8 mouse cellular contexts compared by ENCODE assay signal in genomic region chr4:106866845-106867244, GRCm38 (mm10). TPM values are rescaled to one million over a fixed set of nuclear protein-coding genes. Genes with fewer than 3 reads are reported as not detected.
DNase-seq lines count a peak whose midpoint lies in the region; ATAC-seq and TF ChIP-seq lines count a peak whose summit lies in the region.

No protein-coding gene starts in this region.

- DNase-seq in lung, postnatal 0 days (ENCODE audit: low spot score): no peak
- no peak for DNase-seq in lung, postnatal 25 days (ENCODE audit: low spot score)
- peak; percentile 83 for DNase-seq in embryonic facial prominence, embryonic 11.5 days (ENCODE audit: low spot score)
- peak; percentile 58 to 68 for DNase-seq in heart, postnatal 10 days
- peak; percentile 83 for DNase-seq in limb, embryonic 11.5 days (ENCODE audit: low spot score)
- peak; percentile 80 for DNase-seq in neural tube, embryonic 11.5 days (ENCODE audit: low spot score)
- DNase-seq in urinary bladder, postnatal 10 days (ENCODE audit: low spot score): no peak

- H3K27me3 ChIP-seq in lung, postnatal 0 days (replicated peaks; ENCODE audit: insufficient read depth, low read length): no peaks in the 10 kb centered on the region
- no peaks in the 10 kb centered on the region for H3K27me3 ChIP-seq in embryonic facial prominence, embryonic 11.5 days (ENCODE audit: control insufficient read depth, insufficient read depth, low read length)
- no peaks in the 10 kb centered on the region for H3K27me3 ChIP-seq in limb, embryonic 11.5 days (ENCODE audit: control insufficient read depth, insufficient read depth, low read length)
- H3K27me3 ChIP-seq in neural tube, embryonic 11.5 days (ENCODE audit: control insufficient read depth, insufficient read depth, low read length): no peaks in the 10 kb centered on the region

- H3K4me1 ChIP-seq in lung, postnatal 0 days (ENCODE audit: insufficient read depth, low read depth, low read length): peaks cover 9% of the 10 kb centered on the region; the same call in 1 of the 2 replicates
- peaks cover 26% of the 10 kb centered on the region for H3K4me1 ChIP-seq in embryonic facial prominence, embryonic 11.5 days (ENCODE audit: control insufficient read depth, insufficient read depth, low read length)
- peaks cover 70% of the 10 kb centered on the region for H3K4me1 ChIP-seq in limb, embryonic 11.5 days (ENCODE audit: control insufficient read depth, insufficient read depth, low read length)
- H3K4me1 ChIP-seq in neural tube, embryonic 11.5 days (ENCODE audit: control insufficient read depth, insufficient read depth, low read length): peaks cover 25% of the 10 kb centered on the region

- peak; percentile 27 for ATAC-seq in lung, postnatal 0 days
- peak; percentile 80 for ATAC-seq in embryonic facial prominence, embryonic 11.5 days (replicated peaks; ENCODE audit: insufficient number of reproducible peaks, low FRiP score, low TSS enrichment, low read depth)
- ATAC-seq in limb, embryonic 11.5 days (ENCODE audit: insufficient number of reproducible peaks, low FRiP score, low TSS enrichment, low read depth): peak; percentile 58
- peak; percentile 82 for ATAC-seq in neural tube, embryonic 11.5 days (ENCODE audit: insufficient read depth, low FRiP score, low TSS enrichment)
- ATAC-seq in CD4-positive, CD25-positive, alpha-beta regulatory T cell, adult 4 months: no peak

- no peak overlapping the region for H3K9ac ChIP-seq in lung, postnatal 0 days (replicated peaks; ENCODE audit: low read depth)
- H3K9ac ChIP-seq in embryonic facial prominence, embryonic 11.5 days (replicated peaks; ENCODE audit: low read length): no peak overlapping the region
- no peak overlapping the region for H3K9ac ChIP-seq in limb, embryonic 11.5 days (ENCODE audit: low read length)
- H3K9ac ChIP-seq in neural tube, embryonic 11.5 days (ENCODE audit: low read length): no peak overlapping the region

- intact Hi-C loops in heart, postnatal 10 days (cut with DNase I): loop anchor here (2.0 kb wide), 1 partner anchor 18 kb away; no protein-coding TSS in a partner anchor

- H3K4me3 ChIP-seq in lung, postnatal 0 days (ENCODE audit: low read depth, low read length): no peak overlapping the region
- H3K4me3 ChIP-seq in embryonic facial prominence, embryonic 11.5 days (ENCODE audit: low read depth, low read length): no peak overlapping the region
- no peak overlapping the region for H3K4me3 ChIP-seq in limb, embryonic 11.5 days (ENCODE audit: low read depth, low read length)
- H3K4me3 ChIP-seq in neural tube, embryonic 11.5 days (ENCODE audit: low read depth, low read length): no peak overlapping the region

- no peaks in the 10 kb centered on the region for H3K36me3 ChIP-seq in lung, postnatal 0 days (ENCODE audit: insufficient read depth, low read length)
- H3K36me3 ChIP-seq in embryonic facial prominence, embryonic 11.5 days (replicated peaks; ENCODE audit: control insufficient read depth, insufficient read depth, low read depth, low read length): no peaks in the 10 kb centered on the region
- no peaks in the 10 kb centered on the region for H3K36me3 ChIP-seq in limb, embryonic 11.5 days (ENCODE audit: control insufficient read depth, insufficient read depth, low read length)
- H3K36me3 ChIP-seq in neural tube, embryonic 11.5 days (ENCODE audit: control insufficient read depth, insufficient read depth, low read length): no peaks in the 10 kb centered on the region

- TF ChIP-seq EP300 in lung, postnatal 0 days (IDR thresholded peaks at IDR 0.05): no peak

- TF ChIP-seq CTCF in lung, postnatal 0 days (IDR thresholded peaks at IDR 0.05): no peak

- WGBS in lung, postnatal 0 days: 9% methylated on average over 7 of the region's 7 CpGs
- WGBS in embryonic facial prominence, embryonic 11.5 days: 0% methylated on average over 7 of the region's 7 CpGs
- 1% methylated on average over 7 of the region's 7 CpGs for WGBS in limb, embryonic 11.5 days
- WGBS in neural tube, embryonic 11.5 days: 6% methylated on average over 7 of the region's 7 CpGs

- no peak overlapping the region for H3K4me2 ChIP-seq in lung, postnatal 0 days (replicated peaks; ENCODE audit: low read depth, low read length)
- H3K4me2 ChIP-seq in embryonic facial prominence, embryonic 11.5 days (ENCODE audit: low read depth, low read length): no peak overlapping the region
- H3K4me2 ChIP-seq in limb, embryonic 11.5 days (ENCODE audit: low read depth, severe bottlenecking): peak overlapping the region; percentile 18; the same call in 1 of the 2 replicates
- no peak overlapping the region for H3K4me2 ChIP-seq in neural tube, embryonic 11.5 days (ENCODE audit: low read depth)

- no peaks in the 10 kb centered on the region for H3K9me3 ChIP-seq in lung, postnatal 0 days (ENCODE audit: low read length)
- no peaks in the 10 kb centered on the region for H3K9me3 ChIP-seq in embryonic facial prominence, embryonic 11.5 days (replicated peaks; ENCODE audit: control insufficient read depth, low read length)
- H3K9me3 ChIP-seq in limb, embryonic 11.5 days (ENCODE audit: control insufficient read depth, low read length): no peaks in the 10 kb centered on the region
- no peaks in the 10 kb centered on the region for H3K9me3 ChIP-seq in neural tube, embryonic 11.5 days (ENCODE audit: control insufficient read depth, low read length)

- no peak overlapping the region for H3K27ac ChIP-seq in lung, postnatal 0 days (ENCODE audit: low read length)
- H3K27ac ChIP-seq in embryonic facial prominence, embryonic 11.5 days (replicated peaks; ENCODE audit: low read depth, low read length): peak overlapping the region; percentile 96
- peak overlapping the region; percentile 99 for H3K27ac ChIP-seq in limb, embryonic 11.5 days (replicated peaks; ENCODE audit: low read depth, low read length)
- H3K27ac ChIP-seq in neural tube, embryonic 11.5 days (ENCODE audit: low read depth, low read length): peak overlapping the region; percentile 90

RNA-seq across cellular contexts. Expression of gene Ssbp3, which starts 43.7 kb away (rescaled TPM):
- polyA plus RNA-seq in lung, postnatal 0 days (2015; fragmentation: Nextera tagmentation; extraction: Ambion mirVana): 40.2 and 49.8 TPM in 2 replicates
- polyA plus RNA-seq in embryonic facial prominence, embryonic 11.5 days (2014; fragmentation: Nextera tagmentation; extraction: Ambion mirVana): 129 and 138 TPM in 2 replicates
- 10 to 100 TPM; 41.6 to 49.9 TPM for total RNA-seq in heart, postnatal 10 days (2021)
- polyA plus RNA-seq in limb, embryonic 11.5 days (2014; fragmentation: Nextera tagmentation; extraction: Ambion mirVana): 179 and 186 TPM in 2 replicates
- polyA plus RNA-seq in neural tube, embryonic 11.5 days (2014; fragmentation: Nextera tagmentation; extraction: Ambion mirVana): 142 and 145 TPM in 2 replicates
- polyA plus RNA-seq in CD4-positive, CD25-positive, alpha-beta regulatory T cell, adult 4 months (2017; shearing (Covaris generic)): 10 to 100 TPM; 60.0 to 60.9 TPM

Comparison
In these comparisons a context has a peak if more than half of its experiments do, and no peak if none do; other contexts are left out.
1. DNase-seq: peak in embryonic facial prominence, embryonic 11.5 days (single experiment), heart, postnatal 10 days (2 of 2), limb, embryonic 11.5 days (single experiment) and neural tube, embryonic 11.5 days (single experiment); none in lung, postnatal 0 days (single experiment), lung, postnatal 25 days (single experiment) and urinary bladder, postnatal 10 days (single experiment).